Mouse (Mus musculus) olfactory bulb, adult 2 months (tissue): Measurements from ENCODE around the gene Ypel3. TPM values are rescaled to one million over a fixed set of nuclear protein-coding genes. Genes with fewer than 3 reads are reported as not detected.
A peak's percentile ranks its signal among the peaks of the same experiment; 100 is the strongest.

Experiments used
- H3K27ac ChIP-seq: fragments of 200-500 bp; 2 replicates; pipeline ENCODE4 v1.5.1; 2012; ENCODE audit warnings: low read depth, low read length; ENCODE audit not compliant: insufficient read depth
- H3K4me1 ChIP-seq: fragments of 200-500 bp; 2 replicates; pipeline ENCODE4 v1.6.1; 2012; ENCODE audit warnings: low read length; ENCODE audit not compliant: control insufficient read depth, insufficient read depth
- H3K4me3 ChIP-seq: fragments of 200-500 bp; 2 replicates; pipeline ENCODE4 v1.5.1; 2012; ENCODE audit warnings: mild to moderate bottlenecking, low read depth, low read length, moderate library complexity; ENCODE audit not compliant: insufficient read depth
- CTCF ChIP-seq: fragments of 200-500 bp; IDR thresholded peaks from 2 replicates; pipeline ENCODE4 v1.5.1; 2012; ENCODE audit warnings: low read depth, mild to moderate bottlenecking, low read length, moderate library complexity; ENCODE audit not compliant: insufficient read depth
- POLR2A ChIP-seq: fragments of 200-500 bp; IDR thresholded peaks from 2 replicates; pipeline ENCODE4 v1.6.1; 2012; ENCODE audit warnings: mild to moderate bottlenecking, low read depth, low read length, moderate library complexity; ENCODE audit not compliant: insufficient read depth
- WGBS: fragments of 180-500 bp; shearing (Covaris S2); methylation state at CpG from one replicate; pipeline ENCODE4 v1.1.7; 2018; 5-methylcytosine and 5-hydroxymethylcytosine counted together
- polyA plus RNA-seq: library from polyadenylated mRNA; stranded (reverse); fragments of >200 nt; gene quantifications from 2 replicates; pipeline ENCODE4 v1.2.4, GENCODE M21; 2012; ENCODE audit warnings: low replicate concordance; ENCODE audit not compliant: missing spikeins, insufficient read depth, insufficient read length

Gene Ypel3
- polyA plus RNA-seq, 1 experiment, result not detected

- no peak overlapping the region for H3K4me3 ChIP-seq
- 37% methylated on average over 8 of the region's 8 CpGs for whole genome bisulfite sequencing
- TF ChIP-seq CTCF (no peak; the same call in 1 of the 2 replicates), POLR2A (no peak)
These were observed 19.7 kb downstream of the Ypel3 start for GRCm38 (mm10) chr7:126796350-126796932.

GRCm38 (mm10) chr7:126797411-126798126, 20.8 kb downstream of the Ypel3 start, which contains the start of gene Fam57b:
Fam57b (plus strand) TSS chr7:126797668.
- Histone ChIP-seq H3K4me3 (peak within 1 kb of the TSS; percentile 95), H3K4me1 (peaks cover 27% of the 10 kb centered on the region), H3K27ac (peak within 1 kb of the TSS; percentile 99)
- 5% methylated on average over 21 of the region's 21 CpGs for WGBS
- TF ChIP-seq CTCF (no peak), POLR2A (no peak)

More at GRCm38 (mm10) chr7:126796350-126796932, 19.7 kb downstream of the Ypel3 start:
- Histone ChIP-seq H3K27ac (no peak overlapping the region), H3K4me1 (peaks cover 27% of the 10 kb centered on the region)

- WGBS, result under 1% methylated on average over 40 of the region's 40 CpGs
- H3K27ac ChIP-seq, result peak overlapping the region; percentile 99
- peaks cover 27% of the 10 kb centered on the region for H3K4me1 ChIP-seq
- peak overlapping the region; percentile 95 for H3K4me3 ChIP-seq
- TF ChIP-seq POLR2A (no peak), CTCF (no peak)
These were observed 21.6 kb downstream of the Ypel3 start for GRCm38 (mm10) chr7:126798127-126799049.

GRCm38 (mm10) chr7:126799050-126799467, 22.3 kb downstream of the Ypel3 start:
- Histone ChIP-seq H3K4me1 (peaks cover 27% of the 10 kb centered on the region), H3K4me3 (peak overlapping the region; percentile 95), H3K27ac (peak overlapping the region; percentile 99)
- WGBS, result under 1% methylated on average over 36 of the region's 36 CpGs
- peak; percentile 10; the same call in 1 of the 2 replicates for TF ChIP-seq CTCF
- TF ChIP-seq POLR2A, result peak; percentile 91

- 2% methylated on average over 38 of the region's 38 CpGs for WGBS
- H3K27ac ChIP-seq, result peak overlapping the region; percentile 92
- TF ChIP-seq POLR2A (peak; percentile 50; the same call in 1 of the 2 replicates), CTCF (no peak)
- H3K4me3 ChIP-seq, result peak overlapping the region; percentile 95
- peaks cover 27% of the 10 kb centered on the region for H3K4me1 ChIP-seq
These were observed 22.9 kb downstream of the Ypel3 start for GRCm38 (mm10) chr7:126799468-126800268.

GRCm38 (mm10) chr7:126800269-126801056, 23.7 kb downstream of the Ypel3 start:
- TF ChIP-seq CTCF (no peak), POLR2A (no peak)
- 49% methylated on average over 5 of the region's 5 CpGs for WGBS
- peak overlapping the region; percentile 92 for H3K27ac ChIP-seq
- peaks cover 26% of the 10 kb centered on the region for H3K4me1 ChIP-seq
- H3K4me3 ChIP-seq, result peak overlapping the region; percentile 95

- H3K4me1 ChIP-seq, result peaks cover 20% of the 10 kb centered on the region
- no peak overlapping the region for H3K27ac ChIP-seq
- 93% methylated on average over 16 of the region's 16 CpGs for WGBS
- H3K4me3 ChIP-seq, result no peak overlapping the region
- TF ChIP-seq CTCF (no peak), POLR2A (no peak)
These were observed 24.3 kb downstream of the Ypel3 start for GRCm38 (mm10) chr7:126801057-126801422.
